Mouse (Mus musculus): ENCODE data around the gene Zfp950. TPM values are rescaled to one million over a fixed set of nuclear protein-coding genes. Genes with fewer than 3 reads are reported as not detected.
"Not testable (repeated sequence)": the region's sequence is repeated elsewhere in the genome, so short reads cannot be mapped to it uniquely, and the experiment has no call there.

The Zfp950 gene
- polyA plus RNA-seq (2015; fragmentation: Nextera tagmentation; extraction: Ambion mirVana), result 56.7 and 63.2 TPM in 2 replicates

DNA sequence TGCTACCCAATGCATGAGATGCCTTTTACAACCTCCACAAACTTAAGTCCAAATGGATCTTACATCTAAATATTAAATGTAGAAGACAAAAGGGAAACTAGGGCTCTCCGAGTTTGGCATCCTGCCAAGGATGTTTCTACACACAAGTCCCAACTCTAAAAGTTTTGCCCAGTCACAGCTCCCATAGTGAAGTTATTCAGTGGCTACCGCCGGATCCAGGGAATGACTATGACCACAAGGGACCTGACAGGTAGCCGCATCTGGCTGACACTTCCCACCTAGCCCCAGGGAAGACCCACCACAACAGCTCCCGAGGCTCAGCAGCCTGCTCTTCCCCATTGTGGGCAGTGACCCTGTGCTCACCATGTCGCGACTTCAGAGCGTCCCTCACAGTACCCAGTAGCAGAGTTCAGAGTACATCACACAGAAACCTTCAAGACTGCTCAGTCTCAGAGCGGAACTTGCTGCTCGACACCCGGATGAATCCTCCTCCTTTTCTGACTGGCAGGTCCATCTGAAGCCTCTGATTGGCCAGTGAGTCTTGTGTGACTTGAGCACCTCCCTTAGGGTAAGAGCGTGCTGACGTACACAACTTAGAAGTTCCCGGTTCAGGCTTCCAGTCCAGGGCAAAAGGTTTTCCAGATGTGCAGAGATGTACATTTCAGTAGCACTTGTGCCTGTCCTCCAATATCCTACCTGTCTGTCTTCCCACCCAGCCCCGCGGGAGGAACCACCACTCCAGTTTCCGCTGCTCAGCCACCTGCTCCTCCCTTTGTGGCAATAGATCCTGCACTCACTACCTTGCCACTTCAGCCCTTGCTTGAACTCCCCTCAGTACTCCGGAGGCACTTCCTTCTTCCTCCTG lies at the start of gene Zfp950:
Gene Zfp950 (minus strand): TSS at position 499 of the 865 bp plus-strand sequence.
- Histone ChIP-seq H3K4me2 (peak within 1 kb of the TSS; percentile 69), H3K9ac (peak within 1 kb of the TSS; percentile 92), H3K4me1 (peaks cover 11% of the 10 kb centered on the region), H3K27ac (no peak within 1 kb of the TSS), H3K9me3 (no peaks in the 10 kb centered on the region), H3K4me3 (peak within 1 kb of the TSS; percentile 82), H3K27me3 (0 out of 2 replicates have a peak, but pooled peaks cover 2% of the 10 kb centered on the region), H3K36me3 (peaks cover 7% of the 10 kb centered on the region; the same call in 1 of the 2 replicates)
- peak; percentile 98 for ATAC-seq (ENCODE audit: insufficient number of reproducible peaks, insufficient read depth, low FRiP score, low TSS enrichment, low read depth)
- WGBS, result 1% methylated on average over 18 of the region's 18 CpGs

DNA sequence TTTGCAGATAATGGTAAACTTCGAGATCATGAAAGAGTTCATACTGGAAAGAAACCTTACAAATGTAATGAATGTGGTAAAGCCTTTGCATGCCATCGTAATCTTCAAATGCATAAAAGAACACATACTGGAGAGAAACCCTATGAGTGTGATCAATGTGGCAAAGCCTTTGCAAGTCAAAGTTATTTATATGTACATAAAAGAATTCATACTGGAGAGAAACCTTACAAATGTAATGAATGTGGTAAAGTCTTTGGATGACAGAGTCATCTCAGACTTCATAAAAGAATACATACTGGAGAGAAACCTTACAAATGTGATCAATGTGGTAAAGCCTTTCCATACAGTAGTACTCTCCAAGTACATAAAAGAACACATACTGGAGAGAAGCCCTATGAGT lies 43.0 kb upstream of the Zfp950 start, which contains the start of gene Gm6020:
Gene Gm6020 (plus strand): TSS at position 301 of the 400 bp plus-strand sequence.
- not testable (repeated sequence) for H3K4me1 ChIP-seq; ATAC-seq (ENCODE audit: insufficient number of reproducible peaks, insufficient read depth, low FRiP score, low TSS enrichment, low read depth)
- WGBS, result 79% methylated on average over 2 of the region's 2 CpGs

DNA sequence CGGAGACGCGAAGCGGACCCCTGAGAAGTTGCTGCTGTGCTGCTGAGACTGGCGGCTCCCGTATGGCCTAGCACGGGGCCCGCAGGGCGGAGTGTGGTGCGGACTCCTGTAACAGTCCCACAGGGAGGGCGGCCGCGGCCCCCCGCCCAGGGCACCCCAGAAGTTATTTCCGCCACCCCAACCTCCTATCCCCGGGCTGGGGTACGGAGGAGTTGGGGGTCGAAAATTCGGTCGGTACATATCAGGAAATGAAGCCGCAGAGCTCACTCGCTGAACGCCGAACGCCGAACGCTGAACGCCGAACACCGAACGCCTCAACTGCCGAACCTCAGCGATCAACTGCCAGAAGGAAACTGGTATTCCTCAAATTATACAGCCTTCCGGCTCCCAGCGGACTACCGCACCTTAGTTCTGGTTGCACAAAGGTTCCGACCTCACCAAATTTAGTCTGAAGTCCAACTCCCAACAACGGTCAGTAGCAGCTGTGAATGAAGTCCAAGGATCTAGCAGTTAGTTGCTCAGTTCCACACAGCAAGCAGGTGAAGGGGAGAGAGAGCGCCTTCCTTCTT lies 35.2 kb upstream of the Zfp950 start, which contains the start of gene Gm7102:
Gene Gm7102 (minus strand): TSS at position 554 of the 569 bp plus-strand sequence.
- peak within 1 kb of the TSS; percentile 49; the same call in 1 of the 2 replicates for H3K9ac ChIP-seq
- peak within 1 kb of the TSS; percentile 39 for H3K4me3 ChIP-seq

More for the DNA sequence above, 43.0 kb upstream of the Zfp950 start, which contains the start of gene Gm6020:
- not testable (repeated sequence) for H3K9ac ChIP-seq, H3K4me3 ChIP-seq, H3K27me3 ChIP-seq, H3K27ac ChIP-seq, H3K36me3 ChIP-seq, H3K4me2 ChIP-seq
- peaks cover 24% of the 10 kb centered on the region for H3K9me3 ChIP-seq

DNA sequence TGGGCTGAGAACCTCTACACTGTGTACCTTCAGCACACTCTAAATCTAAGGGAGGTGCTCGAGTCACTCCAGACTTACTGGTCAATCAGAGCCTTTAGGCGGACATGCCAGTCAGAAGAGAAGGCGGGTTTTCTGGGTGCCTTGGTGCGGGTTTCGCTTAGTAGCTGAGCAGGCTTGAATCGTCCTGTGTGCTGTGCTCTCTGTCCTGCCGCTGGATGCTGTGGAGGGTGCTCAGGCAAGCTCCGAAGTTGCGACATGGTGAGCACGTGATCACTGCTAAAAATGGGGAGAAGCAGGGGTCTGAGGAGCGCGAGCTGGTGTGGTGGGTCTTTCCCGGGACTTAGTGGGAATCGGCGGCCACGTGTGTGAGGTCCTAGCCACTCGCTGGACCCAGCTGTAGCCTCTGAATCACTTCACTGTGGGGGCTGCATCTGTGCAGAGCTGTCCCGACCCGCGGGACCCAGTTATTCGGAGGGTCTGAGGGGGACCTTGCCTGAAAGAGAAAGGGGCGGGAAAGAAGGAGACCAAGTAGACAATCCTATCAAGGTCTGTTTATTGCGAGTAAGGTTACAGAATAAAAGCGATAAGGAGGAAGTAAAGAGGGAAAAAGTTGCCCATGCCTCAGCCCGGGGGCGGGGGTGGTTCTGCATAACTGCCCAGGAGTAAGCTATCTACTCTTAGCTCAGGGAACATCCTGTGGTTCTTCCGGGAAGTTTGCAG lies 11.2 kb upstream of the Zfp950 start:
- H3K9ac ChIP-seq, result peak overlapping the region; percentile 61
- no peaks in the 10 kb centered on the region for H3K36me3 ChIP-seq
- H3K4me2 ChIP-seq, result peak overlapping the region; percentile 73
- peak; percentile 20; the same call in 1 of the 2 replicates for ATAC-seq (ENCODE audit: insufficient number of reproducible peaks, insufficient read depth, low FRiP score, low TSS enrichment, low read depth)
- peaks cover 4% of the 10 kb centered on the region; the same call in 1 of the 2 replicates for H3K4me1 ChIP-seq
- H3K27me3 ChIP-seq, result peaks cover 17% of the 10 kb centered on the region
- H3K9me3 ChIP-seq, result no peaks in the 10 kb centered on the region
- 7% methylated on average over 27 of the region's 27 CpGs for WGBS
- H3K27ac ChIP-seq, result no peak overlapping the region
- H3K4me3 ChIP-seq, result peak overlapping the region; percentile 43

More for the DNA sequence above, 35.2 kb upstream of the Zfp950 start, which contains the start of gene Gm7102:
- no peak for ATAC-seq (ENCODE audit: insufficient number of reproducible peaks, insufficient read depth, low FRiP score, low TSS enrichment, low read depth)
- no peak within 1 kb of the TSS for H3K27ac ChIP-seq
- WGBS, result 36% methylated on average over 39 of the region's 39 CpGs
- peaks cover 3% of the 10 kb centered on the region; the same call in 1 of the 2 replicates for H3K9me3 ChIP-seq
- peak within 1 kb of the TSS; percentile 56 for H3K4me2 ChIP-seq
- no peaks in the 10 kb centered on the region for H3K4me1 ChIP-seq
- H3K36me3 ChIP-seq, result no peaks in the 10 kb centered on the region
- peaks cover 9% of the 10 kb centered on the region; the same call in 1 of the 2 replicates for H3K27me3 ChIP-seq

DNA sequence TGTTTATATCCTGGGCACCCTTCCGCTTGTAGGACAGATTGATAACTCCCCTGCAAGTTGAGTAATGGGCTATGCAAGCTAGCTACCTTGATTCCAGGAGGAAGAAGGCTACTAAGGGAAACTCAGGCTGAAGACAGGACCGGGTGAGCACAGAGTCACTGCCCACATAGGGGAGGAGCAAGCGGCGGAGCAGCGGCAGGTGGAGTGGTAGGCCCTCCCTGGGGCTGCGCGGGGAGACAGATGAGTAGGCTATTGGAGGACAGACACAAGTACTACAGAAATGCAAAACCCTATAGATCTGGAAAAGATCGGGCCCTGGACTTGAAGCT lies 10.7 kb upstream of the Zfp950 start:
- 0 out of 2 replicates have a peak, but pooled peaks have one; percentile 10 for ATAC-seq (ENCODE audit: insufficient number of reproducible peaks, insufficient read depth, low FRiP score, low TSS enrichment, low read depth)
- H3K4me3 ChIP-seq, result peak overlapping the region; percentile 43

DNA sequence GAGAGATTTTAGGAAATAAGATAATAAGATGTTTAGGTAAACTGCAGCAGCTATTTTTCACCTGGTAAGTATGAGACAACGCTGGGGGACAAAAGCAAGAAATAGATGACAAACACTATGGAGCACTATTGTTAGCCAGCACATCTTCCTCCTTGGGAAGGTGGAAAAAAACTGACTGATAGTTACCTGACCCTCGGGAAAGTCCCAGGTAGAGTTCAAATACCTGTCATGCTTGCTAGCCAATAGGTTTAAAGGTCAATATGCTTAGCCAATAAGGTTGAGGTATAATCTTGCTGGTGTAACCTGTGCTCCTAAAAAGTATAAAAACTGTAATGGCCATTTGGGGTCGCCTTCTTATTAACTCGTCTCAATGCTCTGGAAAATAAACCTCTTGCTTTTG lies 659 bp upstream of the Zfp950 start:
- no peak for ATAC-seq (ENCODE audit: insufficient number of reproducible peaks, insufficient read depth, low FRiP score, low TSS enrichment, low read depth)
- peaks cover 5% of the 10 kb centered on the region; the same call in 1 of the 2 replicates for H3K36me3 ChIP-seq
- peak overlapping the region; percentile 92 for H3K9ac ChIP-seq
- peaks cover 11% of the 10 kb centered on the region for H3K4me1 ChIP-seq
- 19% methylated on average over 4 of the region's 4 CpGs for WGBS
- H3K4me2 ChIP-seq, result peak overlapping the region; percentile 69
- H3K9me3 ChIP-seq, result no peaks in the 10 kb centered on the region
- H3K4me3 ChIP-seq, result peak overlapping the region; percentile 82
- no peak overlapping the region for H3K27ac ChIP-seq
- H3K27me3 ChIP-seq, result 0 out of 2 replicates have a peak, but pooled peaks cover 2% of the 10 kb centered on the region

More for the DNA sequence above, 10.7 kb upstream of the Zfp950 start:
- no peaks in the 10 kb centered on the region for H3K9me3 ChIP-seq
- H3K27me3 ChIP-seq, result peaks cover 17% of the 10 kb centered on the region
- H3K36me3 ChIP-seq, result no peaks in the 10 kb centered on the region
- peak overlapping the region; percentile 61 for H3K9ac ChIP-seq
- H3K4me2 ChIP-seq, result peak overlapping the region; percentile 73
- peaks cover 4% of the 10 kb centered on the region; the same call in 1 of the 2 replicates for H3K4me1 ChIP-seq
- H3K27ac ChIP-seq, result no peak overlapping the region
- 7% methylated on average over 8 of the region's 8 CpGs for WGBS

DNA sequence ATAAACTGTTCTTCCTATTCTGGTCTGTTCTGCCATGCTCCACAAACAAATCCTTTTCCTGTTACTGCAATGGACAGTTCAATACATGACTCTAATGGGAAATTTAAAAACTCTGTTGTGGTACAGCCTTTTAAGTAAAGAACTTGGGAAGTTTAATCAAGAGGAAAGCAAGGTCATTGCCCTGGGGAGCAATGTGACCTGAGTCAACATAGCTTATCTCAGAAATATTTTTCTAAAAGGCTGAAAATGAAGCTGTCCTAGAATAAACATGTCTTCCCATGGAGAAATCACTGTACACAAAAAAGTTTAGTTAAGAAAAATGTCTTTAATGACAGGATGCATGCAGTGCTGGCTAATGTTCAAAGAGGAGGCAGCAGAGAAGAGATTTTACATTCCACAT lies 2.0 kb downstream of the Zfp950 start:
- H3K4me3 ChIP-seq, result no peak overlapping the region
- H3K27me3 ChIP-seq, result 0 out of 2 replicates have a peak, but pooled peaks cover 2% of the 10 kb centered on the region
- no peak overlapping the region for H3K27ac ChIP-seq
- no peak overlapping the region for H3K9ac ChIP-seq
- no peak for ATAC-seq (ENCODE audit: insufficient number of reproducible peaks, insufficient read depth, low FRiP score, low TSS enrichment, low read depth)
- no peak overlapping the region for H3K4me2 ChIP-seq
- no peaks in the 10 kb centered on the region for H3K9me3 ChIP-seq
- peaks cover 11% of the 10 kb centered on the region for H3K4me1 ChIP-seq
- H3K36me3 ChIP-seq, result peaks cover 11% of the 10 kb centered on the region; the same call in 1 of the 2 replicates

DNA sequence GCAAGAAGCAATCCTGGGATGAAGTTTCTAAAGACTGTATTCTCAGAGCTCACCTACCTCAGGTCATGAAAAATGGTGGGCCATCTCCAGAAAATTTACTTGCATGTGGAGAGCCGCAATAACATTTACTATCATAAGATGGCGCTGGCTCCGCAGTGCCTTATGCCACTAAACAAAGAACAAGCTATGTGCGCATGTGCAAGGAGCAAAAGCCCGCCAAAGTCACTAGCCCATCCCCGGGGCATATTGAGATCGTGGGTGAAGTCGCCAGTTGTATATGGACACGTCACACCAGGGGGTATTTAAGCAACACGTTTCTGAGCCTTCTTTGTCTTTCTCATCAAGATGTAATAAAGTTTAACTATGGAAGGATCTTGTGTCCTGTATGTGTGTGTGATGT lies 9.5 kb downstream of the Zfp950 start:
- Histone ChIP-seq H3K4me2 (no peak overlapping the region), H3K27ac (no peak overlapping the region), H3K36me3 (peaks cover 38% of the 10 kb centered on the region), H3K4me1 (no peaks in the 10 kb centered on the region), H3K9ac (no peak overlapping the region), H3K27me3 (no peaks in the 10 kb centered on the region), H3K9me3 (no peaks in the 10 kb centered on the region), H3K4me3 (no peak overlapping the region)
- ATAC-seq (ENCODE audit: insufficient number of reproducible peaks, insufficient read depth, low FRiP score, low TSS enrichment, low read depth), result no peak
- WGBS, result 88% methylated on average over 10 of the region's 10 CpGs

DNA sequence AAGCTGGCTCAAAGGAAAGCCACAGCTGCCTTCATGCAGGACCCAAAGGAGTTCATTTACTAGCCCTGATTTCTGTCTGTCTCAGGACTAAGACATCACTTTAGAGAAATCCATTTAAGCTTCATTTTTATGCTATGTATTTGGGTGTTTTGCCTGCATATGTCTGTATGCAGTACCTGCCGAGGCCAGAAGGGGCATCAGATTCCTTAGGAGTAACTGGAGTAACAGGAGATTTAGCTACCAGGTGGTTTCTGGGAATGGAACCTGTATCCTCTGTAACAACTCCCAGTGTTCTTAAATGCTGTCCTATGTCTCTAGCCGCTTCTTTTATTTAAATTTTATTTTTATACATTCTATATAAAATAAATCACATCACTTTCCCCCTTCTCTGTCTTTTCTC lies 30.5 kb downstream of the Zfp950 start:
- Histone ChIP-seq H3K36me3 (peaks cover 4% of the 10 kb centered on the region; the same call in 1 of the 2 replicates), H3K9ac (no peak overlapping the region), H3K27me3 (no peaks in the 10 kb centered on the region), H3K4me1 (no peaks in the 10 kb centered on the region), H3K4me3 (no peak overlapping the region), H3K27ac (no peak overlapping the region), H3K4me2 (no peak overlapping the region), H3K9me3 (peaks cover 10% of the 10 kb centered on the region)
- 53% methylated on average over 2 of the region's 2 CpGs for WGBS
- no peak for ATAC-seq (ENCODE audit: insufficient number of reproducible peaks, insufficient read depth, low FRiP score, low TSS enrichment, low read depth)

DNA sequence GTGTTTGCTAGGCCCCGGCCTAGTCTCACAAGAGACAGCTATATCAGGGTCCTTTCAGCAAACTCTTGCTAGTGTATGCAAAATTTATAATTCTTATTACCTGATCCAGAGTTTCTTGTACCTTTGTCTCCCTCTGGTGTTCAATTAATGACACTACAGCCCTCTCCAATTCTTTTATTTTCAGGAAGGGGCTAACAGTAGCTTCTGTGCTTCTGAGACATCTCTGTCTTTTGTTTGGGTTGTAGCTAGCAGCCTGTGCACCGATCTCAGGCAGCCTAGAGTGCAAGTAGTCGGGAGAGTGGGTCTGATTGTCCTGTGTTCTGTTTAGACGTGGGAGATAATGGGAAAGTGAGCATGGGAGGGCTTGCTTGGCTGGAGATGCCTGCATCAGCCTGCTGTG lies 42.9 kb downstream of the Zfp950 start:
- Histone ChIP-seq H3K4me2 (no peak overlapping the region), H3K36me3 (peaks cover 12% of the 10 kb centered on the region; the same call in 1 of the 2 replicates), H3K4me3 (no peak overlapping the region), H3K9ac (no peak overlapping the region), H3K4me1 (no peaks in the 10 kb centered on the region), H3K27me3 (no peaks in the 10 kb centered on the region), H3K27ac (no peak overlapping the region), H3K9me3 (no peaks in the 10 kb centered on the region)
- WGBS, result 21% methylated on average over 4 of the region's 4 CpGs
- no peak for ATAC-seq (ENCODE audit: insufficient number of reproducible peaks, insufficient read depth, low FRiP score, low TSS enrichment, low read depth)

DNA sequence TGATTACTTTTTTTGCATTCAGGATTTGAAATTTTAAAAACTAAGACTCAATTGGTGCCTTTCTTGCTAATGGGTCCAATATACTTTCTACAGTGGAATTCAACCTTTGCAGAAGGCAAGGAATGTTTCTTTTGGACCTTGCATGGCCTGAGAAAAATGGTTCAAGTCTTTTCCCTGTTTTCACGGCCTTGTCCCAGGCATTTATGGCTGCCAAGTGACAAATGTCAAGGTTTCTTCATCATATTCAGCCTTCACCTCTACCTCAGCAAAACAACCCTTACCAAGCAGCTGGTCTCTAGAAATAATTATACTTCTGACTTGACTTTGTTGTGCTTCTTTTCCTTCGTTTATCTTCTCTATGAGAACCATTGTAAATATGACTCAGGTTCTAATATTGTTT lies 43.9 kb downstream of the Zfp950 start:
- no peak overlapping the region for H3K4me3 ChIP-seq
- no peak overlapping the region for H3K9ac ChIP-seq
- no peaks in the 10 kb centered on the region for H3K27me3 ChIP-seq
- ATAC-seq (ENCODE audit: insufficient number of reproducible peaks, insufficient read depth, low FRiP score, low TSS enrichment, low read depth), result no peak
- H3K9me3 ChIP-seq, result no peaks in the 10 kb centered on the region
- no peaks in the 10 kb centered on the region for H3K4me1 ChIP-seq
- no peak overlapping the region for H3K27ac ChIP-seq
- WGBS, result 77% methylated on average over 2 of the region's 2 CpGs
- H3K4me2 ChIP-seq, result no peak overlapping the region
- peaks cover 13% of the 10 kb centered on the region; the same call in 1 of the 2 replicates for H3K36me3 ChIP-seq
